Mouse (Mus musculus) kidney, postnatal 0 days (tissue): ENCODE measurements around the gene Rapgef3. TPM values are rescaled to one million over a fixed set of nuclear protein-coding genes. Genes with fewer than 3 reads are reported as not detected.

Source experiments
- ATAC-seq: fragments of 200-750 bp; cut with Nextera tagmentation; replicated peaks from 2 replicates; pipeline ENCODE4 v1.8.0; 2017; ENCODE audit warnings: low read depth, moderate number of reproducible peaks, moderate TSS enrichment, moderate library complexity; ENCODE audit not compliant: low FRiP score
- DNase-seq: peaks from one replicate; pipeline ENCODE4 v3.0.0-alpha.2; 2016; ENCODE audit warnings: low spot score
- H3K27ac ChIP-seq: fragments of 300-500 bp; sonication (generic); 2 replicates; pipeline ENCODE4 v1.5.1; 2014; ENCODE audit warnings: mild to moderate bottlenecking
- H3K27me3 ChIP-seq: fragments of 300-500 bp; sonication (generic); 2 replicates; pipeline ENCODE4 v1.6.1; 2014; ENCODE audit warnings: low read length, mixed read lengths; ENCODE audit not compliant: insufficient read depth
- H3K36me3 ChIP-seq: fragments of 300-500 bp; sonication (generic); 2 replicates; pipeline ENCODE4 v1.6.1; 2014; ENCODE audit warnings: low read length, mixed read lengths; ENCODE audit not compliant: insufficient read depth
- H3K4me1 ChIP-seq: fragments of 300-500 bp; sonication (generic); replicated peaks from 2 replicates; pipeline ENCODE4 v1.6.1; 2014; ENCODE audit warnings: antibody characterized with exemption, low read length, mixed read lengths; ENCODE audit not compliant: insufficient read depth
- H3K4me2 ChIP-seq: fragments of 300-500 bp; sonication (generic); 2 replicates; pipeline ENCODE4 v1.6.1; 2014; ENCODE audit warnings: mild to moderate bottlenecking, low read length, moderate library complexity, mixed read lengths
- H3K4me3 ChIP-seq: fragments of 300-500 bp; sonication (generic); replicated peaks from 2 replicates; pipeline ENCODE4 v1.5.1; 2014; ENCODE audit warnings: low read depth, low read length
- H3K9ac ChIP-seq: fragments of 300-500 bp; sonication (generic); 2 replicates; pipeline ENCODE4 v1.6.1; 2014; ENCODE audit warnings: low read depth, low read length
- H3K9me3 ChIP-seq: fragments of 300-500 bp; sonication (generic); replicated peaks from 2 replicates; pipeline ENCODE4 v1.6.1; 2016; ENCODE audit warnings: low read length, inconsistent platforms, mixed read lengths
- CTCF ChIP-seq: IDR thresholded peaks from 2 replicates; pipeline ENCODE4 v1.5.1; 2016; ENCODE audit warnings: antibody characterized with exemption, low read depth, mild to moderate bottlenecking, moderate library complexity
- WGBS: fragments of 180-500 bp; shearing (Covaris S2); extraction: QIAGEN DNeasy Blood & Tissue Kit; methylation state at CpG from one replicate; pipeline ENCODE4 v1.1.7; 2014; 5-methylcytosine and 5-hydroxymethylcytosine counted together
- polyA plus RNA-seq: library from polyadenylated mRNA; unstranded; fragments of >200 nt; fragmentation: Nextera tagmentation; extraction: Ambion mirVana; gene quantifications from 2 replicates; pipeline ENCODE4 v1.2.1, GENCODE M21; 2015

Rapgef3 gene
- polyA plus RNA-seq, 1 experiment from 2014 or later = 27.5 TPM

- peak overlapping the region; percentile 75 for H3K9ac ChIP-seq
- WGBS = 4% methylated on average over 23 of the region's 23 CpGs
- ATAC-seq = peak; percentile 9; the same call in 1 of the 2 replicates
- H3K36me3 ChIP-seq = no peaks in the 10 kb centered on the region
- H3K9me3 ChIP-seq = no peaks in the 10 kb centered on the region
- H3K27me3 ChIP-seq = no peaks in the 10 kb centered on the region
- peak overlapping the region; percentile 87 for H3K27ac ChIP-seq
- peak overlapping the region; percentile 55 for H3K4me3 ChIP-seq
- H3K4me2 ChIP-seq = peak overlapping the region; percentile 85
- peaks cover 42% of the 10 kb centered on the region for H3K4me1 ChIP-seq
- TF ChIP-seq CTCF = no peak
- no peak for DNase-seq
These were observed 1.0 kb downstream of the Rapgef3 start for GRCm38 (mm10) chr15:97766594-97767279.

GRCm38 (mm10) chr15:97766194-97766593 is 1.6 kb downstream of the Rapgef3 start:
- 17% methylated on average over 8 of the region's 8 CpGs for WGBS
- Histone ChIP-seq H3K4me2 (peak overlapping the region; percentile 85), H3K9me3 (no peaks in the 10 kb centered on the region), H3K36me3 (no peaks in the 10 kb centered on the region), H3K4me1 (peaks cover 38% of the 10 kb centered on the region), H3K9ac (peak overlapping the region; percentile 75), H3K4me3 (peak overlapping the region; percentile 55), H3K27ac (peak overlapping the region; percentile 87), H3K27me3 (no peaks in the 10 kb centered on the region)
- TF ChIP-seq CTCF = no peak
- DNase-seq (no peak), ATAC-seq (no peak)

- Histone ChIP-seq H3K9ac (peak overlapping the region; percentile 8), H3K4me1 (peaks cover 33% of the 10 kb centered on the region), H3K4me3 (peak overlapping the region; percentile 55), H3K9me3 (no peaks in the 10 kb centered on the region), H3K27me3 (no peaks in the 10 kb centered on the region), H3K4me2 (peak overlapping the region; percentile 85), H3K27ac (peak overlapping the region; percentile 87; the same call in 1 of the 2 replicates), H3K36me3 (0 out of 2 replicates have a peak, but pooled peaks cover 7% of the 10 kb centered on the region)
- DNase-seq = peak; percentile 62
- no peak for TF ChIP-seq CTCF
- WGBS = 25% methylated on average over 13 of the region's 13 CpGs
- ATAC-seq = no peak
These were observed 2.5 kb downstream of the Rapgef3 start for GRCm38 (mm10) chr15:97765090-97765794.

GRCm38 (mm10) chr15:97764532-97764931 is 3.2 kb downstream of the Rapgef3 start:
- WGBS = 69% methylated on average over 2 of the region's 2 CpGs
- no peak for TF ChIP-seq CTCF
- DNase-seq = no peak

GRCm38 (mm10) chr15:97763256-97764049 is 4.3 kb downstream of the Rapgef3 start:
- peaks cover 29% of the 10 kb centered on the region for H3K4me1 ChIP-seq
- H3K9ac ChIP-seq = 0 out of 2 replicates have a peak overlapping the region, but pooled peaks have one; percentile 6
- peak overlapping the region; percentile 28; the same call in 1 of the 2 replicates for H3K4me2 ChIP-seq
- H3K4me3 ChIP-seq = no peak overlapping the region
- H3K36me3 ChIP-seq = 0 out of 2 replicates have a peak, but pooled peaks cover 14% of the 10 kb centered on the region
- TF ChIP-seq CTCF = no peak
- H3K27me3 ChIP-seq = no peaks in the 10 kb centered on the region
- peak overlapping the region; percentile 36; the same call in 1 of the 2 replicates for H3K27ac ChIP-seq
- 59% methylated on average over 9 of the region's 9 CpGs for WGBS
- DNase-seq (no peak), ATAC-seq (no peak)
- H3K9me3 ChIP-seq = no peaks in the 10 kb centered on the region

More at GRCm38 (mm10) chr15:97764532-97764931, 3.2 kb downstream of the Rapgef3 start:
- 0 out of 2 replicates have a peak overlapping the region, but pooled peaks have one; percentile 13 for H3K9ac ChIP-seq
- peak overlapping the region; percentile 85 for H3K4me2 ChIP-seq
- peaks cover 29% of the 10 kb centered on the region for H3K4me1 ChIP-seq
- H3K9me3 ChIP-seq = no peaks in the 10 kb centered on the region
- ATAC-seq = no peak
- H3K4me3 ChIP-seq = no peak overlapping the region
- H3K27ac ChIP-seq = 0 out of 2 replicates have a peak overlapping the region, but pooled peaks have one; percentile 87
- H3K27me3 ChIP-seq = no peaks in the 10 kb centered on the region
- 0 out of 2 replicates have a peak, but pooled peaks cover 11% of the 10 kb centered on the region for H3K36me3 ChIP-seq
